Mouse (Mus musculus) kidney, adult 8-10 months (tissue): ENCODE measurements around the gene Trappc5.

Experiments used
- DNase-seq, 2 experiments: peaks; one replicate each; pipeline ENCODE4 v3.0.0; 2022

The Trappc5 gene

GRCm38 (mm10) chr8:3678831-3679230, 2.7 kb downstream of the Trappc5 start:
- DNase-seq = no peak

GRCm38 (mm10) chr8:3679236-3679635, 3.1 kb downstream of the Trappc5 start:
- no peak for DNase-seq

GRCm38 (mm10) chr8:3679656-3680055, 3.6 kb downstream of the Trappc5 start:
- no peak for DNase-seq

GRCm38 (mm10) chr8:3682435-3682834, 6.3 kb downstream of the Trappc5 start:
- DNase-seq = no peak

DNA sequence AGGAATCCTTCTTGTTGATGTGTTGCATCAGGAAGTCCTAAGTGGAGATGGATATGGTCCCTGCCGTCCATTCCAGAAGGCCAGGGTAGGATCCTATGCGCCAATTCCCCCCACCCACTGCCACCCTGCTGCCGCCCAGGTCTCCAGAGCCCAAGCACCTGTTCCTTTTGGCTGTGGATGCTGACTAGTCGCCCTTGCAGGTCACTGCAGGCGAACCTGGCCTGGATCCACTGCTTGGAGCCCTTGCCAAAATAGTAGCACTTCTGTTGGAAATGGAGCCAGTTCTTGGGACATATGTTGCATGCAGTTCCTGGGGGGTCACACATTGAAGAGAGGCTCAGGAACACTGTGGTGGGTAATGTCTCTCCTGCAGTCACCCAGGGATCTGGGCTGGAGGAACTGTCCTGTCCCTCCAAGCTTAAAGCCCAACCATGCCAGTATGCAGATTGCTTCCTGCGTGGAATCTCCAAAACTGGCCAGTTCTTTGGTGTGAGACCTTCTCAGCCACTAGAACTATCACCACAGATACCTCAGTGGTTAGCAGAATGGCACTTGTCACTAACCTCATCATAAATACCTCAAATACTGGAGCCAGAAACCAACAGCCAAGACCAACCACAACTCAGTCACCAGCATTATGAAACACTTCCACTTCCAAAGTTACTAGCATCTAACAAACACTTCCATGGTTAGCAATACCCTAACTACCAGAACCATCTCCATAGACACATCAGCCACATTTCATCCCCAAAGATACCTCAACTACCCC, 7.5 kb downstream of the Trappc5 start:
- peak in 1 of 2 experiments; percentile 8 for DNase-seq

- DNase-seq = no peak
Observed at GRCm38 (mm10) chr8:3684530-3684929, 8.4 kb downstream of the Trappc5 start.

DNA sequence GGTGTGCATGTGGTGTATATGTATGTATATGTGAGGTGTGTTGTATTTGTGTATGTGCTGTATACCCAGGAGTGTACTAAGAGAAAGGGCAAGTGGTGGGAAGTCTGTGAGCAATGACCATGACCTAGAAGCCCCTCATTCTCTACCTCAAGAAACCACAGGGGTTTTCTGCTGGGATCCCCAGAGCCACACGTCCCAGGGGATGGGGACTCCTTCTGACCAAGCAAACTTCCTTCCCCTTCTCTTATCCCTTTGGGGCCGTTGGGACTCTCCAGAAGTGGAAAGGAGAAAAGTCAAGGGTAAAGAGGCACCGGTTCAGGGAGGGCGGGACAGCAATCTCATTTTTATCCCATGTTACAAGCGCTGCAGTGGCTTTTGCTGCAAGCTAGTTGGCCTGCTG, 9.3 kb downstream of the Trappc5 start:
- no peak for DNase-seq

DNA sequence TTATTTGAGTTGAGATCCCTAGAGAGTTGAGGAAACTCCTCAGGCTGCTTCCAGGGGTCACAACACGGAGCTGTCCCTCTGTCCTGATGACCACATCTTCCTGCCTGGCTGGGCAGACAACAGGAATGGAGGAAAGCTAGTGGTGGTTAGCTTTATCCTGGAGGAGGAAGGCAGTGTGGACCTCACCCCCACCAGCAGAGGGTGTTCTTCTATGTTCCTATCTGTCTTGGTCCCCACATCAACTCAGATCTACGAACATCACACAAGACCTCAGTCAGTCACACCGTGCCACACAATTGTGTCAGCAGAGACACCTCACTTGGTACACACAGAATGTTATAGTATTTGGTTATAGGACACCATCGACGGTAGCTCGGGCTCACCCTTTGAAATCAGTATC, 11.4 kb downstream of the Trappc5 start:
- DNase-seq = no peak

DNA sequence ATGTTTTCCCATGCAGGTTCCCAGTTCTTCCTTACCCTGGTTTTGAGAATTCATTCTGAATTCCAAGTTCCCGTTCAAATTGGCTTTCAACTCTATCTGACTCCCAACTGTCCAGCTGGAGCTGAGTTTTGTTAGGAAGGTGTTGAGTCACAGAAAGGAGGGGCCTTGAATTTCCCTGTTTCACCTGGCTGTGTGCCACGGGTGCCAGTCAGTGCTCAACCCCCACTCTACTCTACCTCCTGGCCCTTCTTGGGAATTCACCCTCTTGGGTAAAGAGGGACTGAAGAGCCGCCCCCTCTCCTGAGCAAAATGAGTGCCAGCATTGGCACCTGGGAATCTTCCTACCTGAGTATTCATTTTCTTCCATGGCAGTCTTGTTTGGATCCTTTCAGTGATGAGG, 14.7 kb downstream of the Trappc5 start:
- DNase-seq = no peak

DNA sequence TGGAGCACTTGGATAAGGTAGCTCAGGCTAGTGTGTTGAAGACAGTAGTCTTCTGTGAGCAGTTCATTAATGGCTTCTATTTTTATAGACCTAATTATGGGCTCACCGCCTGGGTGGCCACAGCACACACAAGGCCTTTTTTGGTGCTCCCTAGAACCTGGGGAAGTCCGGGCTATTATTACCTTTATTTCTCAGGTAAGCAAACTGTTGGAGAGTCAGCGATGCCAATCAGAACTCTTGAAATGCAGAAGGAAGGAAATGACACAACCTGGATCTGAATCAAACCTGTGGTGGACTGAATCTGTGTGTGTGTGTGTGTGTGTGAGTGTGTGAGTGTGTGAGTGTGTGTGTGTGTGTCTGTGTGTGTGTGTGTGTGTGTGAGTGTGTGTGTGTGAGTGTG, 18.0 kb downstream of the Trappc5 start, which contains the start of gene Fcer2a:
TSS of gene Fcer2a (minus strand) at position 55 of the 400 bp plus-strand sequence.
- DNase-seq = no peak

DNA sequence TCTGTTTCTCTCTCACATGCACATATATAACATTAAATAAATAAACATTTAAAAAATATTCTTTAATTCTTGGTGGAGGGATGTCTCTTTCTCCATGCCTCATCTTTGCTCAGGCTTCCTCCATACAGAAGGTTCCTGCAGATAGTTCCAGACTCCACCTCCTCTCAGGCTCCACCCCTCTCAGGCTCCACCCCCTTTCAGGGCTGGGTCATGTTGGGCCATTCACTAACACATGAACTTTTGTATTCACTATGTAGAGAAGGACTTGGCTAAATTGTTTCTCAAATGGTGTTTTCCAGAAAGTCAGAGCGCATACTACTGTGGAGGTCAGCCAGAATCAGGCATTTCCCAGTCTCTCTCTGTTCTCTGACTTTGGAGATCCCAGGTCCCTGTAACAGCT, 25.4 kb downstream of the Trappc5 start:
- no peak for DNase-seq

DNA sequence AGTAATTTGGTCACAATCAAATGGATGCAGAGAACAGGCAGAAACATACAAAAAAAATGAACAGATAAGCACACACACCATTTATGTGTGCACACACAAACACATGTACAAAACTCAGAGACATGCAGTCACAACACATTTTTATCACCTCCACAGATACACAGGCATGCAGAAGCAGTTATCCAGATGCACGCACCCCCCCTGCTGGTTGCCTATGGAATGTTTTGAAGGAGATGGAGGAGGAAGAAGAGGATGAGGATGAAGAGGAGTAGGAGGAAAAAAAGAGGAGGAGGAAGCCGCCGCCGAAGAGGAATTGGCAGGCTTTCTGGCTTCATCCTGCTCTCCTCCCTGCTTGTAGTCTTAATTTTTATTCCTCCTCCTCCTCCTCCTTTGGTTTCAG, 29.6 kb downstream of the Trappc5 start:
- DNase-seq = peak in 1 of 2 experiments; percentile 12

GRCm38 (mm10) chr8:3707611-3708010, 31.5 kb downstream of the Trappc5 start:
- DNase-seq = no peak

DNA sequence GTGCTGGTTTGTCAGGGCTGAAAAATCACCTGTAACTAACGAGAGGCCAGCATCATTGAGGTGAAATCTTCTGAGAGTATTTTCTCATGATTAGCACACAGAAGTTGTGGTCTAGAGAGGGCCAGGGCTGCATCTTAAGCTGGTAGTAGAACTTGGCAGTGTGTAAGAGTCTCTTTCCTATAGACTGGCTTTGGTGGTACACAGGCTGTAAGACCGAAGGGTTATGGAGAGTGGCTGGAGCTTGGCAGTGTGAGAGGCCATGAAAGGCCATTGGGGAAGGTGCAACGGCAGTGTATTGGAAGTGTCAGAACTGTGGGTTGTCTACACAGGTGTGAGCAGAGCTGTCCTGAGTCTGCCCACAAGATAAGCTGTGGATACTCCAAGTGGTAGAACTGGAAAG, 34.2 kb downstream of the Trappc5 start:
- no peak for DNase-seq

GRCm38 (mm10) chr8:3711646-3712045, 35.5 kb downstream of the Trappc5 start:
- DNase-seq = no peak

DNA sequence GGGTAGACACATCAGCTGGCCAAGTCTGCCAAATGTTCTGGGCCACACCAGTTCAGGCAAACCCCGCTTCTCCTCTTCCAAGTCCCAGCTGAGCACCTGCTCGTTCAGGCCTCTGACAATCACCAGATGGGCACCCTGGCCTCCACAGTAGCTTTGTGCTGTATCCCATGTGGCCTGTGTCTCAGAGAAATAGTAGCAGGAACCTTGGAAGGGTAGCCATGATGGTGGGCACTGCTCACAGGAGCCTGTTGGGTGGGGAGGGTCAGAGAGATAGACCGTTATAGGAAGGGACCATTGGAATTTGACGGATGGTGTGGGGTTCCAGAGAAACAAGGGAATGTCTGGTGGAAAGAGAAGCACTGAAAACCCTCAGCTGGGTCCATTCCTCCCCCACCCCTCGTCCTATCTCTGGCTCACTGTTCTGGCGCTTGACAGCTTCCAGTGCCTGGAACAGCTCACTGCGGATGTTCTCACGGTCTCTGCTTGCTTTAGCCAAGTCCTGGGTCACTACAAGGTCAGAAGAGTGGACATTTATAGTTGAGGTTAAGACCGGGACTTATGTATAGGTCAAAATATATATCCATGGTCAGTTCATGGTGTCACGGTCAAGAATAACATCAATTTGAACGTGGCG, 41.3 kb downstream of the Trappc5 start:
- no peak for DNase-seq

DNA sequence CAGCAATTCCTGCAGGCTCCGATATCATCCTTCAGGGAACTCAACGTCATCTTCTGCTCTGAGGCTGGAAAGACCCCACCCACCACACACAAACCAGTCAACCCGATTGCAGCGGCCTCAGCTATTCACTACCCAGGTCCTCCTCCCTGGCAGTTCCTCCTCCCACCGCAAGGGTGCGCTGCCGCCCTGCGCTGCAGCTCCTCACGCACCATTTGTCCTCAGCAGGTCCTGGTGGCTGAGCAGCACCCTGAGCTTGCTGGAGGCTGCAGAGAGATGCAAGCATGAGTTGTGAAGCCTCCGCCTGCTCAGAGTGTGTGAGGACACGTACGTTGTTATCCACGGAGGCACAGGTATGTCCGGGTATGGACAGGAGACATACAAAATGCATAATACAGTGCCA, 42.5 kb downstream of the Trappc5 start:
- DNase-seq = peak; percentile 33 to 73

GRCm38 (mm10) chr8:3720551-3720950, 44.5 kb downstream of the Trappc5 start, which contains the start of gene Clec4g:
Clec4g (minus strand) TSS chr8:3720651.
- DNase-seq = no peak

GRCm38 (mm10) chr8:3721041-3721440, 44.9 kb downstream of the Trappc5 start:
- no peak for DNase-seq
